Mouse (Mus musculus) liver, postnatal 0 days (tissue): ENCODE measurements at regions not wholly inside any gene's neighbourhood (a gene's known extent, or its start where the extent isn't known, plus 50 kb on each side); places are given as distances from the start of the nearest gene placed in this dataset.
A peak's percentile ranks its signal among the peaks of the same experiment; 100 is the strongest.

Experiments
- ATAC-seq: fragments of 200-750 bp; cut with Nextera tagmentation; 2 replicates; pipeline ENCODE4 v1.8.0; 2017; ENCODE audit warnings: mild to moderate bottlenecking, moderate library complexity
- DNase-seq: peaks from one replicate; pipeline ENCODE4 v3.0.0-alpha.2; 2016
- H3K27ac ChIP-seq: fragments of 300-500 bp; sonication (generic); 2 replicates; pipeline ENCODE4 v1.5.1; 2014; ENCODE audit warnings: antibody characterized with exemption, moderate library complexity, mild to moderate bottlenecking, low read depth
- H3K27me3 ChIP-seq: fragments of 300-500 bp; sonication (generic); 2 replicates; pipeline ENCODE4 v1.6.1; 2014; ENCODE audit warnings: low read length, control low read depth, mixed read lengths; ENCODE audit not compliant: insufficient read depth
- H3K36me3 ChIP-seq: fragments of 300-500 bp; sonication (generic); replicated peaks from 2 replicates; pipeline ENCODE4 v1.6.1; 2014; ENCODE audit warnings: mild to moderate bottlenecking, control low read depth, low read length, moderate library complexity, mixed read lengths; ENCODE audit not compliant: insufficient read depth
- H3K4me1 ChIP-seq: fragments of 300-500 bp; sonication (generic); 2 replicates; pipeline ENCODE4 v1.6.1; 2014; ENCODE audit warnings: antibody characterized with exemption, mild to moderate bottlenecking, control low read depth; ENCODE audit not compliant: insufficient read depth
- H3K4me2 ChIP-seq: fragments of 300-500 bp; sonication (generic); 2 replicates; pipeline ENCODE4 v1.6.1; 2014; ENCODE audit warnings: low read depth, mild to moderate bottlenecking, low read length, moderate library complexity, mixed read lengths
- H3K4me3 ChIP-seq: fragments of 300-500 bp; sonication (generic); 2 replicates; pipeline ENCODE4 v1.5.1; 2014; ENCODE audit warnings: low read depth, low read length
- H3K9ac ChIP-seq: fragments of 300-500 bp; sonication (generic); replicated peaks from 2 replicates; pipeline ENCODE4 v1.6.1; 2014; ENCODE audit warnings: mild to moderate bottlenecking, moderate library complexity
- H3K9me3 ChIP-seq: fragments of 300-500 bp; sonication (generic); 2 replicates; pipeline ENCODE4 v1.6.1; 2016; ENCODE audit warnings: mild to moderate bottlenecking, control low read depth, low read length, mixed read lengths
- CTCF ChIP-seq: sonication (generic); IDR thresholded peaks from 2 replicates; pipeline ENCODE4 v1.5.1; 2016; ENCODE audit warnings: antibody characterized with exemption, low read depth
- EP300 ChIP-seq: IDR thresholded peaks from 2 replicates; pipeline ENCODE4 v1.6.1; 2016; ENCODE audit warnings: antibody characterized with exemption, low read depth, mild to moderate bottlenecking
- WGBS: fragments of 180-500 bp; shearing (Covaris S2); extraction: QIAGEN DNeasy Blood & Tissue Kit; methylation state at CpG from one replicate; pipeline ENCODE4 v1.1.7; 2014; ENCODE audit not compliant: insufficient replicate concordance; 5-methylcytosine and 5-hydroxymethylcytosine counted together

- TF ChIP-seq CTCF (no peak), EP300 (no peak)
- Histone ChIP-seq H3K36me3 (no peaks in the 10 kb centered on the region), H3K4me2 (no peak overlapping the region), H3K27ac (no peak overlapping the region), H3K9me3 (no peaks in the 10 kb centered on the region), H3K27me3 (no peaks in the 10 kb centered on the region), H3K9ac (no peak overlapping the region), H3K4me1 (no peaks in the 10 kb centered on the region), H3K4me3 (no peak overlapping the region)
- ATAC-seq: no peak
- WGBS: 59% methylated on average over 2 of the region's 2 CpGs
- no peak for DNase-seq
Observed at GRCm38 (mm10) chr2:179039697-179040096, 402.5 kb upstream of the Cdh4 start.

GRCm38 (mm10) chr2:179043671-179044070 is 398.6 kb upstream of the Cdh4 start:
- no peaks in the 10 kb centered on the region for H3K4me1 ChIP-seq
- ATAC-seq (no peak), DNase-seq (no peak)
- H3K27me3 ChIP-seq: no peaks in the 10 kb centered on the region
- H3K27ac ChIP-seq: no peak overlapping the region
- H3K9me3 ChIP-seq: no peaks in the 10 kb centered on the region
- no peak overlapping the region for H3K4me3 ChIP-seq
- H3K4me2 ChIP-seq: no peak overlapping the region
- no peak for TF ChIP-seq CTCF
- TF ChIP-seq EP300: no peak
- H3K9ac ChIP-seq: no peak overlapping the region
- 50% methylated on average over 4 of the region's 4 CpGs for WGBS
- H3K36me3 ChIP-seq: no peaks in the 10 kb centered on the region

GRCm38 (mm10) chr2:179045361-179045760 is 396.9 kb upstream of the Cdh4 start:
- H3K4me1 ChIP-seq: no peaks in the 10 kb centered on the region
- no peak overlapping the region for H3K27ac ChIP-seq
- H3K9me3 ChIP-seq: no peaks in the 10 kb centered on the region
- ATAC-seq: no peak
- no peak overlapping the region for H3K4me3 ChIP-seq
- no peak overlapping the region for H3K9ac ChIP-seq
- no peaks in the 10 kb centered on the region for H3K36me3 ChIP-seq
- no peak for TF ChIP-seq CTCF
- TF ChIP-seq EP300: no peak
- no peak overlapping the region for H3K4me2 ChIP-seq
- H3K27me3 ChIP-seq: no peaks in the 10 kb centered on the region
- DNase-seq: no peak
- 64% methylated on average over 1 of the region's 1 CpGs for WGBS

- Histone ChIP-seq H3K9ac (no peak overlapping the region), H3K27me3 (no peaks in the 10 kb centered on the region), H3K9me3 (no peaks in the 10 kb centered on the region), H3K4me3 (no peak overlapping the region), H3K4me1 (no peaks in the 10 kb centered on the region), H3K27ac (no peak overlapping the region), H3K36me3 (no peaks in the 10 kb centered on the region), H3K4me2 (no peak overlapping the region)
- TF ChIP-seq CTCF (no peak), EP300 (no peak)
- 68% methylated on average over 8 of the region's 8 CpGs for WGBS
- DNase-seq: no peak
- no peak for ATAC-seq
Observed at GRCm38 (mm10) chr2:179054441-179054840, 387.8 kb upstream of the Cdh4 start.

GRCm38 (mm10) chr2:179064616-179065015 is 377.6 kb upstream of the Cdh4 start:
- H3K9ac ChIP-seq: no peak overlapping the region

GRCm38 (mm10) chr2:179069520-179069919 is 372.7 kb upstream of the Cdh4 start:
- DNase-seq: no peak
- Histone ChIP-seq H3K9me3 (no peaks in the 10 kb centered on the region), H3K36me3 (no peaks in the 10 kb centered on the region), H3K9ac (no peak overlapping the region), H3K27ac (no peak overlapping the region), H3K4me2 (no peak overlapping the region), H3K4me1 (no peaks in the 10 kb centered on the region), H3K4me3 (no peak overlapping the region), H3K27me3 (no peaks in the 10 kb centered on the region)
- ATAC-seq: no peak
- WGBS: 69% methylated on average over 6 of the region's 6 CpGs
- TF ChIP-seq CTCF (no peak), EP300 (no peak)

More at GRCm38 (mm10) chr2:179064616-179065015, 377.6 kb upstream of the Cdh4 start:
- H3K36me3 ChIP-seq: no peaks in the 10 kb centered on the region
- TF ChIP-seq CTCF: no peak
- TF ChIP-seq EP300: no peak
- WGBS: 45% methylated on average over 8 of the region's 8 CpGs
- no peak overlapping the region for H3K4me2 ChIP-seq
- H3K27ac ChIP-seq: no peak overlapping the region
- H3K27me3 ChIP-seq: no peaks in the 10 kb centered on the region
- no peaks in the 10 kb centered on the region for H3K9me3 ChIP-seq
- ATAC-seq: no peak
- H3K4me3 ChIP-seq: no peak overlapping the region
- no peak for DNase-seq
- no peaks in the 10 kb centered on the region for H3K4me1 ChIP-seq

GRCm38 (mm10) chr2:179070346-179070745 is 371.9 kb upstream of the Cdh4 start:
- Histone ChIP-seq H3K4me2 (no peak overlapping the region), H3K9ac (no peak overlapping the region), H3K4me1 (no peaks in the 10 kb centered on the region), H3K4me3 (no peak overlapping the region), H3K36me3 (no peaks in the 10 kb centered on the region), H3K27me3 (no peaks in the 10 kb centered on the region), H3K27ac (no peak overlapping the region), H3K9me3 (no peaks in the 10 kb centered on the region)
- DNase-seq (peak; percentile 27), ATAC-seq (no peak)
- WGBS: 39% methylated on average over 1 of the region's 1 CpGs
- TF ChIP-seq CTCF: peak; percentile 66
- TF ChIP-seq EP300: no peak
